Mouse (Mus musculus) lung, embryonic 16.5 days (tissue): Measurements from ENCODE around the gene Dcps. TPM values are rescaled to one million over a fixed set of nuclear protein-coding genes. Genes with fewer than 3 reads are reported as not detected.

Experiments used
- ATAC-seq: fragments of 200-750 bp; cut with Nextera tagmentation; 2 replicates; pipeline ENCODE4 v1.8.0; 2017; ENCODE audit warnings: low read depth, mild to moderate bottlenecking, moderate library complexity
- H3K27ac ChIP-seq: fragments of 300-500 bp; sonication (generic); 2 replicates; pipeline ENCODE4 v1.5.1; 2014; ENCODE audit warnings: mild to moderate bottlenecking, control low read depth, low read length
- H3K27me3 ChIP-seq: fragments of 300-500 bp; sonication (generic); 2 replicates; pipeline ENCODE4 v1.6.1; 2014; ENCODE audit warnings: low read depth, low read length, mixed read lengths; ENCODE audit not compliant: control insufficient read depth, insufficient read depth
- H3K36me3 ChIP-seq: fragments of 300-500 bp; sonication (generic); 2 replicates; pipeline ENCODE4 v1.6.1; 2014; ENCODE audit warnings: low read length; ENCODE audit not compliant: control insufficient read depth, insufficient read depth
- H3K4me1 ChIP-seq: fragments of 300-500 bp; sonication (generic); replicated peaks from 2 replicates; pipeline ENCODE4 v1.6.1; 2014; ENCODE audit warnings: low read length, mixed read lengths; ENCODE audit not compliant: control insufficient read depth, insufficient read depth
- H3K4me2 ChIP-seq: fragments of 300-500 bp; sonication (generic); 2 replicates; pipeline ENCODE4 v1.6.1; 2014; ENCODE audit warnings: low read depth, low read length, control low read depth
- H3K4me3 ChIP-seq: fragments of 300-500 bp; sonication (generic); 2 replicates; pipeline ENCODE4 v1.5.1; 2014; ENCODE audit warnings: mild to moderate bottlenecking, low read length, control low read depth
- H3K9ac ChIP-seq: fragments of 300-500 bp; sonication (generic); 2 replicates; pipeline ENCODE4 v1.6.1; 2014; ENCODE audit warnings: low read length, control low read depth
- H3K9me3 ChIP-seq: fragments of 300-500 bp; sonication (generic); 2 replicates; pipeline ENCODE4 v1.6.1; 2016; ENCODE audit warnings: low read length; ENCODE audit not compliant: control insufficient read depth
- WGBS: fragments of 180-500 bp; shearing (Covaris S2); extraction: QIAGEN DNeasy Blood & Tissue Kit; methylation state at CpG from one replicate; pipeline ENCODE4 v1.1.7; 2014; 5-methylcytosine and 5-hydroxymethylcytosine counted together
- polyA plus RNA-seq: library from polyadenylated mRNA; unstranded; fragments of >200 nt; fragmentation: Nextera tagmentation; extraction: Ambion mirVana; gene quantifications from 2 replicates; pipeline ENCODE4 v1.2.1, GENCODE M21; 2015

Dcps gene
- polyA plus RNA-seq, 1 experiment from 2014 or later = 86.3 TPM

DNA sequence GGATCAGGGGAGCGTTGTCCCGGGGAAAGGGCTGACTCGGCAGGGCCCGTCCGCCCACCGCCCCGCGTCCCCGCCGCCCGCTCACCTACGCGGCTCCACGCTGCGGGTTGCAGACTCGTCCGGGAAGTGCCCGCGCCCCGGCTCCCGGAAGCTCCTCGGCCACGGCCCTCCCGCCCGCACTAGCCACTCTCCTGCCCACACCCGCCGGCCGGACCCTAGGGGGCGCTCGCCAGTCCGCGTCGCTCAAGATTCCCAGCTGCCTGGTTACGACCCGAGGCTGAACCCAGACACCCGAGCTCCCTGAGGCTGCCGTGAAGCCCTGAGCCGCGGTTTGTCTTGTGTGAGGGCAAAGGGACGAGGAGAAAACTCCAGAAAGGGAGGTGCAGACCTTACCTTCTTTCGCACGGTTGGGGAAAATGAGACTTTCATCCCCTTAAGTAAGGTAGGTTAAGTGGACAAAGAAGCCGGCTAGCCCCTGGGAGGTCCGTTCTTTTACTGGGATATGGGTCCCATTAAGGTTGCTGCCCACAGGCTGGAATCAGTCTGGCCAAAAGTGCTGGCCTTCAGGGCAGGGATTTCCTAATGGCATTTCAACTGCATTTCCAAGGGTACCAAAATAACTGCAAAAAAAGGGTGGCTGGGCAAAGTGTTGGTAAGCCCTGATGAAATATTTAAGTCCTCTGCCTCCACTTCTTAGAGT is 24.1 kb upstream of the Dcps start, which contains the start of the genes Srpr and Tirap:
Srpr (plus strand) TSS at position 404 of the 700 bp plus-strand sequence.
Tirap (minus strand) TSS at position 520 of the 700 bp plus-strand sequence.
- WGBS = under 1% methylated on average over 39 of the region's 44 CpGs

DNA sequence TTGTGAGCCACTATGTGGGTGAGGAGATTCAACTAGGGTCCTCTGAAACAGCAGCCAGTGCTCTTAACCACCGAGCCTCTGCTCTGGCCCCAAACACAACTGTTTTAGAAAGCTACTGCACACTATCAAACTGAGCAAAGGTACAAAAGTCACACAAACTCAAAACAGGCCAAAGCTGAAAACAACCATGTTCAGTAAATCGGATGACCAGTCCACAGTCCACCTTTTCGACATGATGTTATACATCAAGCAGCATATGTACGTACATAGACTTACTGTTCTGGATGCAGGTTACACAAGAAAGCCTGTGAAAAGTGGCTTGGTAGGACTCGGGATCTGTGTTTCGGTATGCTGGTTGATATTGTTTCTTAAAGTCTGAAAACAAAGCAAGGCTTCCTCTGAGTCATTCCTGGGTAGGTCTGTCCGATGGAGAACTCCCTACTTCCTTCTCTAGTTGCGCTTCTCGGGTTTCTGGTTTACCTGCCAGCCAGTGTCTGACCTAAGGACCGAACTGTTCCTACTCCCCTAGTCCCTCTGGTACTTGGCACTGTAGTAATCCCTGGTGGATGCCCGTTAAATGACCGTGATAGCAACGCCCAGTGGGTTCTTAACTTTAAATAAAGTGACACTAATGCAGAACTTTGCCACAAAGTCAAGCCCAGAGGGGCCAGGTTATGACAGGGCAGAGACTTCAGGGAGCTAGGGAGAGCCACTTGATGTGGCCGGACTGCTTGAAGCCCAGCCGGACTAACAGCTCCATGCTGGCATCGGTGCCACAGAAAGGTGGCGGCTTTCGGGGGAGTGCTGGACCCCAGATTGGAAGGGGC is 23.3 kb upstream of the Dcps start:
- Histone ChIP-seq H3K9ac (peak overlapping the region; percentile 86), H3K9me3 (no peaks in the 10 kb centered on the region), H3K4me3 (peak overlapping the region; percentile 68), H3K27me3 (no peaks in the 10 kb centered on the region), H3K4me1 (peaks cover 7% of the 10 kb centered on the region), H3K27ac (peak overlapping the region; percentile 30), H3K4me2 (peak overlapping the region; percentile 65), H3K36me3 (no peaks in the 10 kb centered on the region)
- WGBS = 22% methylated on average over 18 of the region's 18 CpGs
- ATAC-seq = peak; percentile 40

More for the DNA sequence above, 24.1 kb upstream of the Dcps start, which contains the start of the genes Srpr and Tirap:
- H3K4me3 ChIP-seq = peak within 1 kb of the TSS; percentile 68
- ATAC-seq = peak; percentile 97
- H3K9ac ChIP-seq = peak within 1 kb of the TSS; percentile 86
- H3K4me1 ChIP-seq = peaks cover 7% of the 10 kb centered on the region
- H3K4me2 ChIP-seq = peak within 1 kb of the TSS; percentile 65
- no peaks in the 10 kb centered on the region for H3K27me3 ChIP-seq
- H3K9me3 ChIP-seq = no peaks in the 10 kb centered on the region
- peaks cover under 1% of the 10 kb centered on the region; the same call in 1 of the 2 replicates for H3K36me3 ChIP-seq
- peak within 1 kb of the TSS; percentile 30 for H3K27ac ChIP-seq

DNA sequence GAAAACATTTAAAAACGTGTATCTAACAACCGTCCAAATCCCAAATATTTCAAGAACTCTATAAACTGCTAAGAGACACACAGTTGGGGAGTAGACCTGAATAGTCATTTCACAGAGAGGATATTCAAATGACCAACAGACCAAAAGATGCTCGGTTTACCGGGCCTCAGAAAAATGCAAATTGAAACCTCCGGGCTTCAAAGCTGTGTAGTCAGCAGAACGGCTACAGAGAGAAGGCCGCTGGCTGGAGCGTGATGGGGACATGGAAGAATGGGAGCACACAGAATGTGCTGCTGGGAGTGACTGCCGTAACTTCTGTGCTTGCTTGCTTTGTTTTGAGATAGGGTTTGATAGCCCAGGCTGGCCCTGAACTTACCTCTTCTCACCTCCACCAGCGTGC is 22.5 kb upstream of the Dcps start:
- ATAC-seq = no peak
- Histone ChIP-seq H3K9ac (no peak overlapping the region), H3K36me3 (no peaks in the 10 kb centered on the region), H3K9me3 (no peaks in the 10 kb centered on the region), H3K27ac (no peak overlapping the region), H3K4me3 (no peak overlapping the region), H3K27me3 (no peaks in the 10 kb centered on the region), H3K4me2 (no peak overlapping the region; the same call in 1 of the 2 replicates), H3K4me1 (peaks cover 7% of the 10 kb centered on the region)
- WGBS = 79% methylated on average over 10 of the region's 10 CpGs

DNA sequence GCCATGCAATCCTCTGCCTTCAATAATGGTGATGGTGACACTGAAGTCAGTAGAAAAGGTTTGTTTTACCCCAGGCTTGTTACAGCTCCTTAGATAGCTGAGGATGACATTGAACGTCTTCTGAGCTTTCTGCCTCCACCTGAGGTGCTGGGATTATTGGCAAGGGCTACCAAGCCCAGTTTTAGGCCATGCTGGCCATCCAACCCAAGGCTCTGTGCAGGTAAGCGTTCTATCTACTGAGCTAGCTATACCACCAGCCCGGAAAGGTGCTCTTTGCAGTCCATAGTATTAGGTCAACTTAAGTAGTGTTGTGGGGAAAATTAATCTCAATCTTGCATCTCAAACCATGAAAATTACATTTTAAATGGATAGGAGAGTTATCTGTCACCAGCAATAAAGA is 21.8 kb upstream of the Dcps start:
- Histone ChIP-seq H3K36me3 (no peaks in the 10 kb centered on the region), H3K27ac (no peak overlapping the region), H3K27me3 (no peaks in the 10 kb centered on the region), H3K4me2 (no peak overlapping the region), H3K4me3 (no peak overlapping the region), H3K9me3 (no peaks in the 10 kb centered on the region), H3K9ac (no peak overlapping the region), H3K4me1 (peaks cover 7% of the 10 kb centered on the region)
- 89% methylated on average over 3 of the region's 3 CpGs for WGBS
- no peak for ATAC-seq

DNA sequence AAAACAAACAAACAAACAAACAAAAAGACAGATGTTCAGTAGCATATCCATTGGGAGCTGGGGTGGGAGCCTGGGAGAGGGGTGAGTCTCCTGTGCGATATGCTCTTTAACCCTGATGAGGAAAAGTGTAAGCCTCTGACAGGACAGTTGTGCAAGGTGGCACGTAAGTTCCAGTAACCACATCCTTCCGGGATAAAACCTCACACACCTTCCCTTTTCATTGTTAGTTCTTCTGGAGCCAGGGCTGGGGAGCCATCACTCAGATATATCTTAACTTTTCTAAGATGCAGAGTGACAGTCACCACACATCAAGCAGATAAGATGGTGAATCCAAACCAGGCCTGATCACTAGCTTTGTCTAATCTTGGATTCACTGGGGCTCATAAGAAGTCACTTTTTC is 18.2 kb upstream of the Dcps start:
- Histone ChIP-seq H3K4me3 (no peak overlapping the region), H3K27me3 (no peaks in the 10 kb centered on the region), H3K4me2 (no peak overlapping the region), H3K4me1 (no peaks in the 10 kb centered on the region), H3K9me3 (no peaks in the 10 kb centered on the region), H3K9ac (no peak overlapping the region), H3K27ac (no peak overlapping the region), H3K36me3 (peaks cover 5% of the 10 kb centered on the region; the same call in 1 of the 2 replicates)
- 86% methylated on average over 3 of the region's 3 CpGs for WGBS
- ATAC-seq = no peak

DNA sequence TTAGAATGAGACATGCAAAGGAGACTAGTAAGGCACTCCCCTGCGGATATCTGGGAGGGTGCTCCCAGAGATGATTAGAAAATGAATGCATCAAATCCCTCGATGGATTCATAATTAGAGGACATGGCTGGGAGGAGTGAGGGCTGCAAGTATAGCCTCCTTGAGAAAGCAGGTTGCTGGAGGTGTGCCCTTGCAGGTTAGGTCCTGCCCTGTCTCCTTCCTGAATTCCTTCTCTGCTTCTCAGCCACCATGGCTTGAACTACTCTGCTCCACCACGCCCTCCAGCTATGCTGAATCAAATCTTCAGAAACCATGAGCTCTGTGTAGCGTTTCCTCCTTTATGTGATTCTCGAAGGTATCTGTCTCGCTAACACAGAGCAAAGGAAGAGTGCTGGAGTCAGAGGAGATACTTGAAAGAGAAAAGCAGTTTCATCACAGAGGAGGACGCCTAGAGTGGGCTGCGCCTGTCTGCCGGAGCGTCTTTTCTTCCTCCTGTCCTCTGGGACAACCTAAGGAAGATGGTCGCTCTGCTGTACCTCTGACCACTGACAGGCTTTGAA is 17.2 kb upstream of the Dcps start:
- no peak overlapping the region for H3K4me3 ChIP-seq
- no peak for ATAC-seq
- H3K4me1 ChIP-seq = 0 out of 2 replicates have a peak, but pooled peaks cover 3% of the 10 kb centered on the region
- H3K27me3 ChIP-seq = no peaks in the 10 kb centered on the region
- WGBS = 87% methylated on average over 11 of the region's 11 CpGs
- H3K27ac ChIP-seq = no peak overlapping the region
- H3K9ac ChIP-seq = no peak overlapping the region
- peaks cover 13% of the 10 kb centered on the region; the same call in 1 of the 2 replicates for H3K36me3 ChIP-seq
- no peaks in the 10 kb centered on the region for H3K9me3 ChIP-seq
- no peak overlapping the region for H3K4me2 ChIP-seq

DNA sequence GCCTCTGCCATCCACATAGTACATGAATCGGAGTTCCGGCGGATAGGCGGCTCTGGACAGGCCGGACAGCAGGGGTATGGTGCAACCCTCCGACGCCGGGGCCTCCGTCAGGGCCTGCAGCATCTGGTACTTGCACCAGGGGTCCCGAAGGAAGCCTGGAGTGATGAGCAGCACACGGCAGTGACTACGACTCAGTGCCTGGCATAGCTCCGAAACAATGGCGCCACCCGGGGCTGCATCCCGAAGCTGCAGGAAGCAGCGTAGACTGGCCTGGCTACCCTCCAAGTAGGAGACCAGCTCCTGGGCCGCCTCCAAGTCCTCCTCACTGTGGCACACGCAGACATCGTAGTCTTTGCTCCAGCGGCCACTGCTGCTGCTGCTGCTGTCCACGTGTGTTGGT is 12.8 kb upstream of the Dcps start:
- Histone ChIP-seq H3K4me3 (no peak overlapping the region), H3K9ac (no peak overlapping the region), H3K36me3 (peaks cover 19% of the 10 kb centered on the region; the same call in 1 of the 2 replicates), H3K9me3 (no peaks in the 10 kb centered on the region), H3K4me2 (no peak overlapping the region), H3K27me3 (no peaks in the 10 kb centered on the region), H3K4me1 (0 out of 2 replicates have a peak, but pooled peaks cover 3% of the 10 kb centered on the region), H3K27ac (no peak overlapping the region)
- 70% methylated on average over 22 of the region's 22 CpGs for WGBS
- peak; percentile 64 for ATAC-seq

DNA sequence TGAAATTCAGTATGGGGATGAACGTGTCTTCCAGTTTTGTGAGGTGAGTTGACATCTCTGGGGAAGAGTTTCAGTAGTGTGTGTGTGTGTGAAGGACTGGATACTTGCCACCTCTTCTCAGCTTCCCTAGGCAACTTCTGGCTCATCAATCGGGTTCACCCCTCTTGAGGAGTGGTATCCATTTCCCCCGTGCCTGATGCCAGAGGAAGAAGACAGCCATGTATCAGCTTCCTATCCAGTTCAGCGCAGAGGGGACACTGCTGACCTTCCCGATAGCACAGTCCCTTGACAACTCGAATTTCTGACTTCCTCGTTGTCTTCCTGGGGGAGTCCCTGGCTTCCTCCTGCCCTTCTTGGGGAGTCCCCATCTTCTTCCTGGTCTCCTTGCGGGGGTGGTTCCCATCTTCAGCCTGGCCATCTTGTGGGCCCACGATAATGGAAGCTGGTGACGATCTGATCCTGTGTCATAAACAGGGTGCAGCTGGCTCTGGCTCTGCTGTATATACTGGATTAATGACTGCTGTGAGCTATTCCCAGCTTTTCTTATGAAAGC is 11.6 kb upstream of the Dcps start:
- Histone ChIP-seq H3K4me3 (no peak overlapping the region), H3K9me3 (no peaks in the 10 kb centered on the region), H3K27me3 (no peaks in the 10 kb centered on the region), H3K36me3 (peaks cover 19% of the 10 kb centered on the region; the same call in 1 of the 2 replicates), H3K9ac (no peak overlapping the region), H3K4me2 (no peak overlapping the region), H3K27ac (no peak overlapping the region), H3K4me1 (0 out of 2 replicates have a peak, but pooled peaks cover 3% of the 10 kb centered on the region)
- ATAC-seq = peak; percentile 23; the same call in 1 of the 2 replicates
- 79% methylated on average over 10 of the region's 10 CpGs for WGBS
